Mouse (Mus musculus): ENCODE results near the gene Relt. TPM values are rescaled to one million over a fixed set of nuclear protein-coding genes. Genes with fewer than 3 reads are reported as not detected.

Gene Relt
- 14.9 and 17.3 TPM in 2 replicates for polyA plus RNA-seq (2012; rRNA removed)

GRCm38 (mm10) chr7:100862828-100863638, at the start of gene Relt:
Relt (minus strand) TSS chr7:100863446.

Other genes starting within 250 kb of the Relt start
- 0.28 and 0.46 TPM in 2 replicates for gene Plekhb1, start 201.0 kb downstream of the Relt start, polyA plus RNA-seq (2012; rRNA removed)
- gene Fam168a, start 156.8 kb downstream of the Relt start, polyA plus RNA-seq (2012; rRNA removed) = 3.7 and 3.8 TPM in 2 replicates
- gene Arhgef17, start 68.7 kb upstream of the Relt start, polyA plus RNA-seq (2012; rRNA removed) = 1.7 TPM in 2 replicates
- 1.7 and 2.4 TPM in 2 replicates for gene P2ry6, start 111.2 kb upstream of the Relt start, polyA plus RNA-seq (2012; rRNA removed)
- gene P2ry2, start 149.4 kb upstream of the Relt start, polyA plus RNA-seq (2012; rRNA removed) = 0.44 and 0.51 TPM in 2 replicates
- gene Fchsd2, start 229.4 kb upstream of the Relt start, polyA plus RNA-seq (2012; rRNA removed) = 3.4 and 4.0 TPM in 2 replicates

All from liver, embryonic 14 days (tissue).